Comparison of ENCODE assay signal across 14 mouse cellular contexts in genomic region chr10:32684548-32684947, GRCm38 (mm10).
"Had no signal": no experiment of that assay in that cellular context is flagged by ENCODE, and none has a peak within 500 bp of the region (broad histone marks: within the 10 kb centered on the region; RNA-seq: fewer than 3 reads in every experiment).

No protein-coding gene starts in this region.

- H3K4me3 ChIP-seq: liver, embryonic 15.5 days; lung, embryonic 15.5 days; megakaryocyte, embryonic 14.5 days; midbrain, embryonic 13.5 days; midbrain, embryonic 15.5 days; neural tube, embryonic 12.5 days had no signal

- DNase-seq: liver, postnatal 0 days; lung, adult 2 months; lung, postnatal 14 days; lung, postnatal 36 days; thymus, adult 2 months; thymus, postnatal 25 days; thymus, postnatal 4 days had no signal

- H3K27ac ChIP-seq: liver, embryonic 15.5 days; lung, embryonic 15.5 days; macrophage; midbrain, embryonic 13.5 days; midbrain, embryonic 15.5 days; neural tube, embryonic 12.5 days had no signal
